Mouse (Mus musculus): Measurements from ENCODE around the gene Polr1b.

Polr1b gene

DNA sequence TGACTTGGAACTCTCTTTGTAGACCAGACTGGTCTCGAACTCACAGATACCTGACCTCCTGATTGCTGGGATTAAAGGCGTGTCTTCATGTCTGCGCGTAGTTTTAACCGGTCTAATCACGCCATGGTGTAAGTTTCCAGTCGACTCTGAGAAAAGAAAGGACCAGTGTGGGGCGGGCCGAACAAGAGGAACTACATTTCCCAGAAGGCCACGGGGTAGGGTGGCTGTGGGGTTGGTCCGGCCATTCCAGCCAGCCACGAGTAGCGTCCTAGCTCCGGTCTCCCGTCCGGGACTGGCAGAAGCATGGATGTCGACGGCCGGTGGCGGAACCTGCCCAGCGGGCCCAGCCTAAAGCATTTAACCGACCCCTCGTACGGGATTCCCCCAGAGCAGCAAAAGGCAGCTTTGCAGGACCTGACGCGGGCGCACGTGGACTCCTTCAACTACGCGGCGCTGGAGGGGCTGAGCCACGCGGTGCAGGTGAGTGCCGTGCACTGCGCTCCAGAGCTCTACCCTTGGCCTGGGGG is at the start of gene Polr1b:
Polr1b (plus strand) TSS at position 212 of the 527 bp plus-strand sequence.
- peak; percentile 88 to 92 for DNase-seq (ENCODE audit: low spot score in 2 of 2)

DNA sequence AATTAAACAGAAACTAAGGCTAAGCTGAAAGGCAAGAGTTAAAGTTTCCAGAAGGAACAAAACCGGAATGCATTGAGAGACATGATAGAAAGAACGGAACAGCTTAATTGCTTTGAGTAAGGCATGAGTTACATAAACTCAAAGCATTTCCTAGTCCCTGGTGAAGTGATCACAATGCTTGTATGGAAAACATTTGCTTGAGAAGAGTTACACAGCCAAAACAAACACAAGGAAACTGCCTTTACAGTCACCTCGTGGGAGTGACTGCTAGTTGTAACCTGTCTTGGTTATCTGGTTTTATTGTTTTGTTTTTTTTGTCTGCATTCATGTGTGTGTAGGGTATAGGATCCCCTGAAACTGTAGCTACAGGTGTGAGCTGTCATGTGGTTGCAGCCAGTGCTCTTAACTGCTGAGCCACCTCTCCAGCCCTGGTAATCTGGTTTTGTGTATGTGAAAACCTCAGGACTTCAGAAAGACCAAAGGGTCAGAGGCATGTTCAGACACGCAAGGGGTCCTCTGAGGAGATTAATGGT is 48.3 kb upstream of the Polr1b start:
- no peak for DNase-seq (ENCODE audit: low spot score in 2 of 2)

DNA sequence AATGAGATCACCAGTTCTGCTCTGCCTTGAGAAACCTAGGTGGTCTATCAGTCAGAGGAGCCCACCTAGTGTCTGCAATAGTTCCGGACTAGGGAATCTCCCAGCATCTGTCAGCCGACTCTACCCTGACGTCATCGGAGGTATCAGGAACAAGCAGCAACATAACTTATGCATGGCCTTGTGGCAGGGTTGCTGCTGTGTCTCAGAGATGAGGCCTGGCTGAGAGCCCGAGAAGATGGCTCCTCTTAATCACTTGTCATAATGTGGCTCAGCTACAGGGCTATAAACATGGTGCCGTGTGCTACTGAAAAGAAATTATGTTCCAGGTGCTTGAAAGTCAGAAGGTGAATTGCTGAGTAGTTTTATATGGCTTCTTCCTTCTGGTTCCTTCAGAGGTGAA is 45.1 kb upstream of the Polr1b start:
- DNase-seq (ENCODE audit: low spot score in 2 of 2) = no peak

DNA sequence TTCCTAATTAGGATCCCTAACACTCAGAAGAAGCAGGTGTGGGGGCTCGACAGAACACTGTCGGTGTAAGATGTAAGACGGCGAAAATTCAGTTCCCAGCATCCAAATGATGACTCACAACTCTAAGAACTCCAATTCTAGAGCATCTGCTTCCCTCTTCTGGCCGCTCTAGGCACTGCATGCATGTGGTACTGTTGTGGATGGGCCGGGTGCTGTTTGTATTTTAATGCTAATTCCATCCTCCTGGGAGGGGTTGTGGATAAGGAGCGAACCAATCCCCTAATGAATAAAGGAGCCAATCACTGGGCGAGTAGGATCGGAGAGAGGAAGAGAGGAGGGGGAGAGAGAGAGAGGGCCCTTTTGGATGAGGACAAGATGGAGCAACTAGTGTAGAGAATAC is 44.2 kb upstream of the Polr1b start:
- DNase-seq (ENCODE audit: low spot score in 2 of 2) = no peak

DNA sequence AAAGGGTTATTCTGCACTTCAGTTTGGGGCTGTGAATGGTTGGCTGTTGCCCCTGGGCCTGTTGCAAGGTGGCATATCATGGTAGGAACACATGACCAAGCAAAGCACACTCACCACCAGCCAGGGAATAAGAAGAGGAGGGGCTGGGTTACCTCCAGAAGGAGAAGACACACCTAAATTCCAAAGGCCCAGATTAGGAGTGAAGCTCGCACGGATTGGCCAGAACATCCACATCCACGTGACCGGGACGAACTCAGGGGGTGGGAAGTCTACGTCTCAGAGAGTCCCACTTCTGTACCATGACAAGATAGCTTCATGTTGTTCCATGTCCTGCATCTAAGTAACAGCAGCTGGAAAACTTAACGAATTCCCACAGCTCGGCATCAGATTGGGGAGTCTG is 43.5 kb upstream of the Polr1b start:
- no peak for DNase-seq (ENCODE audit: low spot score in 2 of 2)

DNA sequence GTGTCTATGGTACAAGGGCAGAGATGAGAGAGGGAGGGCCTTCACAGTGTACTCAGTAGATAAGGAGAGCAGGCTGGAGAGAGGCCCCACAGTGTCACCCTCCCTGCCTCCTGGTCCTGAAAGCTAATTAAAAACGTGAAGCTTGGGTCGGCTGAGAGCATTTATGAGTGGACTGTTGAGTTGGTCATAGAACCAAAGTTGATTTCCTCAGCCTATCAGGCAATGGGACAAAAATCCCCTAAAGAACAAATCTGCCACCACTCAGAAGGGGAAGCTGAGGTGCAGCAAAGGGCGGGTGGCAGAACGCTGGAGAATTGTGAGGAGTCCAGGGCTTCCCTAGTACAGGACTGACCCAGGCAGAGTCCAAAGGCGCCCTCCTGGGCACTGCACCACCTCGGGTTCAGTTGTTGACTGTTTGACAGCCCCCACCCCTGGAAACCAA is 42.9 kb upstream of the Polr1b start:
- no peak for DNase-seq (ENCODE audit: low spot score in 2 of 2)

DNA sequence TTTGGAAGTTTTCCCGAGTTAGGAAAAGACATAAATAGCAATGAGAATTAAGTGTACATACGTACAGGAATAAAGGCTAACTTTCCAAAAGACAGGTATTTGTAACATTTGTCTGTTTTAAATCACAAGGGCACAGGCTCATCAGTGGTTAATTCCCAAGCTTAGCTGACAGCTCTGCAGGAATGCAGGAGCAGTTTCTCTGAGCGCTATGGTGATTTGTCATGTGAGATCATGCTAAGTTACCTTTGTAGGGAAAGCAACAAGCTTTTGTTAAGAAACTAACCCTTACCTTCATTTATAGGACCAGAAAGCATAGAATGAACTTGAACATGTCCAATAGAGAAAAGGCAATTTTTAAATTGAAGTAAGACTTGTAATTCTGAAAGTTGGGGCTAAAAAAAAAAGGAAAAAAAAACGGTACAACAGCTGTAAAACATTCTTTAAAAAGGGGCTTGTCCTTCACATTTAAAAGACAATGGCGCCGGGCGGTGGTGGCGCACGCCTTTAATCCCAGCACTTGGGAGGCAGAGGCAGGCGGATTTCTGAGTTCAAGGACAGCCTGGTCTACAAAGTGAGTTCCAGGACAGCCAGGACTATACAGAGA is 39.2 kb upstream of the Polr1b start:
- DNase-seq (ENCODE audit: low spot score in 2 of 2) = no peak

DNA sequence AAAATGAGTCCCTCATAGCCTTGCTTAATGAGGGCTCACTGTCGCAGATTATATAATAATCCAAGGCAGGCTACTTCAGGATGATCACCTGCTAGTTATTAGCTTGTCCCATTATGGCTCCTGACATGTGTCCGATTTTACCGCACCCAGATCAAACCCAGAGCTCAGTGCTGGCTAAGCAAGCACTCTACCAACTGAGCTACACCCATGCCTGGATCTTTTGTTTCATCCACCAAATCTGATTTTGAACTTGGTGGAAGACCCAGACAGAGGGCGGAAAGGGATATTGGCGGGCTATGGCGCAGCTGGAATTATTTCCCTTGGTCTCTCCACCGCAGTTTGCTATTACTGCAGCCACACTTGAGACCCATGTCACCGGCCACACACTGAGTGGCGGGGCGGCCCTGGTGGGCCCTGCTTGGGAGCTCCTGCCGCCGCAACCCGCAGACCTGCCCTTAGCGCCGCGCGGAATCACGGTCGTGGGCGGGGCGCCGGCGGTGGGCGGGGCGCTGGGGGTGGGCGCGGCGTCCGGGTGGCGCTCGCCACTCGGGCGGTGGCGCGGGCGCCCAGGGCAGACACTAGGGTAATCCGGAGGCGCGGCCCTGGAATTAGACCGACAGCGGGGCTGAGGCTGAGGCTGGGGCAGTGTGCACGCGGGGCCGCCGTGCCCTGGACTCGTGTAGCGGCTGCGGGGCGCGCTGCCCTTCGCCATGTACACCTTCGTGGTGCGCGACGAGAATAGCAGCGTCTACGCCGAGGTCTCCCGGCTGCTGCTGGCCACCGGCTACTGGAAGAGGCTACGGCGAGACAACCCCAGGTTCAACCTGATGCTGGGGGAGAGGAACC is 35.1 kb upstream of the Polr1b start, which contains the start of gene Ttl:
Ttl (plus strand) TSS at position 506 of the 846 bp plus-strand sequence.
- peak; percentile 46 to 73 for DNase-seq (ENCODE audit: low spot score in 2 of 2)

DNA sequence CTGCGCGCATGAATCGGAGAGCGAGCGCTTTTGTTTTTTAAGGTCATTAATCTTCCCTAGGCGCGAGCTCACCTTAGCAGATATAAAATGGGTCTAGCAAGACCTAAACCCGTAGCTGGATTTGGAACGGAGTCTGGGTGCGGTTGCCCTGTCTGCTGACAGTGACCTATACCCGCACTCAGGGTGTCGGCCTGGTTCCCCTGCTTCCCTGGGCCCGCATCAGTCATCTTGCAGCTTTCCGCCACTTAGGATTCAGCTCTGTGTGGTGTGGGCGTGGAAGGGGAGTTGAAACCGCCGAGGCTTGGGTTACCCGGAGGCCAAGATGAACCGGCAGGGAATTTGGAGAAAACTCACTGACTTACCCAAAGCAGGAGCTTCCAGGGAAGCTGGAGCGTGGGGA is 34.5 kb upstream of the Polr1b start:
- DNase-seq (ENCODE audit: low spot score in 2 of 2) = peak; percentile 49 to 56

DNA sequence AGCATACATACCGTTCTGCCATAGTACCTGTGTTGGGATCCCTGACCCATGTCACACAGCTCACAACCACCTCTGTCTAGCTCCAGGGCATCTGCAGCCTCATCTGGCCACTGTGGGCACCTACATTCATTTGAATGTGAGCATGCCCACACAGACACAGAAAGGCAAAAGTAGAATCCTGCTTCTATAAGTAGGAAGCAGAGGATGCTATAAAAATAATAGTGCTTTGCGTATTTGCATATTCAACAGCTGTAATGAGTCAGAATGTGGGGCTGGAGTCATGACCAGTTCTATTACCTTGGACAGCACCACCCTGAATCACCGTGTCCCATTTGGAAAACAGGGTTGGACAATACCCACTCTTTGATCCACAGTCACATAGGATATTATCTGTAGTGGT is 30.5 kb upstream of the Polr1b start:
- DNase-seq (ENCODE audit: low spot score in 2 of 2) = no peak

DNA sequence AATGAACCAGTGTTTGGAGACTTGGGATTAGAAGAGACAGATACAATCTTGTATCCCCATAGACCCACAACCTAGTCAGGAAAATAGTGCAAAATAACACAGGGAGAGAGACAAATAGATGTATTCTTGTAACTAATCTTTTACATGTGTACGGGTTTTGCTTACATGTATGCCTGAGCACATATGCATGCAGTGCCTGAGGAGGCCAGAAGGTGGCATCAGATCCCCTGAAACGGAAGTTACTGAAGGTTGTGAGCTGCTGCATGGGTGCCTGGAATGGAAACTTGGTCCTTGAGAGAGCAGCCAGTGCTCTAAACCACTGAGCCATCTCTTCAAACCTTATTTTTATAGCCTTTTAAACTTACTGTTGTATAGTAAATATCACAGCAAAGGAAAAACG is 22.5 kb upstream of the Polr1b start:
- DNase-seq (ENCODE audit: low spot score in 2 of 2) = no peak

DNA sequence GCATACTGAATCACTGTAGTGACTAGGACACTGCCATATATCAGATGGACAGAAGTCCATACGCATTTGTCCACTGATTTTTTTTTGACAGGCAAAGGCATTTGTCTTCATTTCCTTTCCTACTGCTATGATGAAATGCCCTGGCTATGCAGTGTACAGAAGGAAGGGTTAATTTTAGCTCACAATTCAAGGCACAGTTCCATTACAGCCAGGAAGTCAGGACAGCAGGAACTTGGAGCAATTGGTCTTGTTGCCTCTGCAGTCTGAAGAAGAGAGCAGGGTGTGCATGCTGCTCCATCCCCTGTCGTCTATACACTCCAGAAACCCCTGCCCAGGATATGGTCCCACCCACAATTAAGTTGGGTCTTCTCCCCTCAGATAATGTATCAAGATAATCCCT is 21.6 kb upstream of the Polr1b start:
- DNase-seq (ENCODE audit: low spot score in 2 of 2) = no peak

DNA sequence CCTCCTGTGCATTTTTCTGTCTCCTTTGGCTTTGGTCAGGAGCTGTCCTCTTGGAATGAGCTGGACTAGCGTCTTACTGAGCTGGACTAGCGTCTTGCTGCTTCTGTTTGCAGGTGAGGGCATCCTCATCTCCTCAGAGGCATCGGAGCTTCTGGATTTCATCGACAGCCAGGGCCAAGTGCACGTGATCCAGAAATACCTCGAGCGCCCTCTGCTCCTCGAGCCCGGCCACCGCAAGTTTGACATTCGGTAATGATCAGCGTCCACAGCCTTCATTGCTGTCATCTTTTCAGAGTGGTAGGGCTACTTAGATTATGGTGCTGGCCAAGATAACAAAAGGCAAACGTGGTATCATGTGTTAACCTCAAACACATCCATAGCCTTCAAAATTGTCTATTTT is 19.7 kb upstream of the Polr1b start:
- no peak for DNase-seq (ENCODE audit: low spot score in 2 of 2)

DNA sequence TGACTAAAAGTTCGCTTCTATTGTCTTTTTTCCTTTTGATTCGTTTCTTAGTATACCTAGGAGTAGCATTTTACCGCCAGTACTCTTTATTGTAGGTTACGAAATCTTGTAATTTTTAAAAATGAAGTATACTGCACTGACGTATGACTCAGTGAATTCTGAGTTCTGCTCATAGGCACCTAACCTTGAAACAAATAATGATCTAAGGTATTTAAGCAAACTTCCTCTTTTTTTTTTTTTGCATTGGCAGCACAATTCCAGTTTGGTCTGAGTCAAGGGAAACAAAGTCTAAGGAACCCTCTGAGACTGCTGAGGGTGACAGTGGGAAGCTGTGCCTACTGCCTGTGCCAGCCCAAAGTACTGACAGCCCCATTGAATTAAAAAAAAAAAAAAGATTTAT is 17.3 kb upstream of the Polr1b start:
- no peak for DNase-seq (ENCODE audit: low spot score in 2 of 2)

DNA sequence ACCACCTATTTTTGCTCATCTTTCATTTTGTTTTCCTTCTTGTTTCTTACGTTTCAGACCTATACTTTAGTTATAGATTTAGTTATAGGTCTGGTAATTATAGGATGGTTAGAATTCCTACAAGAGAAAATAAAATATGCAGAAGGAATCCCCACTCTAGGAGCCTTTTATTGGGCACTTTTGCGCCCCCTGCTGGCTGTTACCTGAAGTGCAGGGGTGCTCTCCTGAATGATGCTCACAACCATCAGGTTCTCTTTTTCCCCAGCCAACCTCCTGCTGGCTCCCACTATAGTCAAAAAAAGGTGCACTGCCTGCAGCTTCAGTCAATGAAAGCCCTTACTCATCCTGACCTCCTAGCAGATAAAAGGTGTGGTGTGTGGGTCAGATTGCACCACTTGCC is 15.8 kb upstream of the Polr1b start:
- no peak for DNase-seq (ENCODE audit: low spot score in 2 of 2)

DNA sequence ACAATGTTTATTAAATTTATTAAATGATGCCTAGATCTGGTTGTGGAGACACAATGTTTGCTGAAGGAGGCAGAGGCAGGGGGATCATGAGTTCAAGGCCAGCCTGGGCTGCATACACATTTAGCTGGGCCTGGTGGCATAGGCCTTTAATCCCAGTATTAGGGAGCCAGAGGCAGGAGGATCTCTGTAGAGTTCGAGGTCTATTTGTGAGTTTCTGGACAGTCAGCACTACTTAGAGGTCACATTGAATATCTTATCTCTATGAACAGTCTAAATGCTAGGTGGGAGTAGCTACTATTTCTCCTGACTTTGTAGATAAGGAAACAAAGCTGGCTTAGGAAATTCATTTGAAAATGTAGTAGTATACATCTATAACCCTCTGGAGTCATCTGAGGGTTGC is 13.3 kb upstream of the Polr1b start:
- DNase-seq (ENCODE audit: low spot score in 2 of 2) = no peak

DNA sequence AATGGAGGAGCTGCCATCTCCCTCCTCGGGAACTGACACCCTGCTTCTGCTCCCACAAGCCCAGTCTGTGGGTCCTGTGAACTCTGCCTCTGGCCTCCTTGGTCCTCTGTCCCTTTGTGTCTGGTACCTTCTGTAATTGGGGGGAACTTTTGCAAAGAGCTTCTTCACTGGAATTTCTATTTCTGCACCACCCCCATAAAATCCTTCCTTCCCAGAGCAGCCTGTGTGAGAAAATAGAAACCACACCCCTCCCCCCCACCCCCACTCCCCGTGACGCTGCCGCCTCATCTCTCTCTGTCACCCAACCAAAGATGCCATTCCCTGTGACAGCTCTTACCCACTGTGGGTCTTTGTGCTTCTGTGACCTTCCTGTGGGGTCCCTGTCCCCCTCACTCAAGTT is 10.4 kb upstream of the Polr1b start:
- no peak for DNase-seq (ENCODE audit: low spot score in 2 of 2)

DNA sequence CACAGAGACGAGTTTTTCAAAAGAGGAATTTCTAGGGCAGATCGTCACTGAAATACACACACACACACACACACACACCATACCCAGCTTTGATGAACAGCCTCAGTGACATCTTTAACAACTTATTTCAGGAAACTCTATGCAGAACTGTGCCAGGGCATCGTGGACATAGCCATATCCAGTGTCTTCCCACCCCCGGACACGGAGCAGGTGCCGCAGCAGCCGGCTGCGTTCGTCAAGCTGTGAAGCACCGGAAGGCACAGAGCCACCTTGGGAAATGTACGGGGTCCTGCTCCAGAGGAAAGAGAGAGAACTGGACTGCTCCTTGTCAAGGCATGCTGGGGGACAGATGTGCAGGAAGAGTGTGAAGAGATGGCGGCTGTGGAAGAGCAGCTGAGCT is 8.0 kb upstream of the Polr1b start:
- peak in 1 of 2 experiments; percentile 30 for DNase-seq (ENCODE audit: low spot score in 2 of 2)

DNA sequence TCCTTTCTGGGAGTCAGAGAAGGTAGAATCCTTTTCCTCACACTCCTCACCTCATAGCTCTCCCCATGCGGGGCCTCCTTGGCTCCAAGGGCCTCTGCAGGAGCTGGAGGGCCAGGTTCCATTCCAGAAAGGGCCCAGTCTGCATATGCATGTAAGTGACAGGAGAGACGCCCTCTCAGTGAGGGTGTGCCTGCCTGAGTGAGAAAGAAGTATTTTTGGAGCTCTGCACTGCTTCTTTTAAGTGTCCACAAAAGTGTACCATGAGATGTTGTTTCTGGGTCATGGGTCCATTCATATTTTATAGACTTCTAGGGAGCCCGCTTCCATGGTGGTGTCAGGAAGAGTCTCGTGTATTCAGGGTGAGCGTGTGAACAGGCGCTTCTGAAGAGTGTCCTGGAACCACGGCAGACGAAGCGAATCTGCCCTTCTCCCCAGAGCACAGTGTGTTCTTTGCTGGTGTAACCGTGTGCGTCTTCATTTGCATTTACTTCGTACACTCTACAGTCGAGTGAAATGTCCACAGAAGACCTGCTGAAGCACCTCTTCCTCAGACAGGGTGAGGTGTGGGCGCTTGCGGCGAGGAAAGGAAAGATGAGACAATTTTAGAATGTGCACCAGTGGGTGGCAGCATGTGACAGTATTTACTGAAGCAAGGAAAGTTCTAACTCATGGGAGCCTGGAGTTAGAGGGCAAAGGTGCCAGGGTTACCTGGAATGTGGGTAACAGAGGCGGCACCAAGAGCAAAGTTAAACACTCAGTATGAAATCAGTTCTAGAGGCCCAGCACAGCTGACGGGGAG is 6.7 kb upstream of the Polr1b start:
- no peak for DNase-seq (ENCODE audit: low spot score in 2 of 2)

DNA sequence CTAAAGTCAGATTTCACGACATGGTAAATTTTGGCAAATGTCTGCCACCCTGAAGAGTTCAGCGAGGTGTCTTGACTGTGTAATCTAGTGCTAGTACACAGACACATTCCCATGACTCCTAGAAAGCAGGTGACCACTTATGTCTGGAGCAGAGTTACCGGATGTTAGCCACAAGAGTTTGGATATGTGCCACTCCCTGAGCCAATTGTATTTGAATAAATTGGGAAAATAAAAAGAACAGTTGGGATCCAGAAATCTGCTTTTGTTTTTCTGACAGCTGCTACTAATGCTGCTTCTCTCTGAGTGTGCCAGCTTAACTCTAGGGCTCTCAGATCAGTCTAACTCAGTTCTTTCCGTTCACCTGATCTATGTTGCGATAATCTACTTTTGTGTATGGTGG is 12.1 kb downstream of the Polr1b start:
- DNase-seq (ENCODE audit: low spot score in 2 of 2) = no peak

DNA sequence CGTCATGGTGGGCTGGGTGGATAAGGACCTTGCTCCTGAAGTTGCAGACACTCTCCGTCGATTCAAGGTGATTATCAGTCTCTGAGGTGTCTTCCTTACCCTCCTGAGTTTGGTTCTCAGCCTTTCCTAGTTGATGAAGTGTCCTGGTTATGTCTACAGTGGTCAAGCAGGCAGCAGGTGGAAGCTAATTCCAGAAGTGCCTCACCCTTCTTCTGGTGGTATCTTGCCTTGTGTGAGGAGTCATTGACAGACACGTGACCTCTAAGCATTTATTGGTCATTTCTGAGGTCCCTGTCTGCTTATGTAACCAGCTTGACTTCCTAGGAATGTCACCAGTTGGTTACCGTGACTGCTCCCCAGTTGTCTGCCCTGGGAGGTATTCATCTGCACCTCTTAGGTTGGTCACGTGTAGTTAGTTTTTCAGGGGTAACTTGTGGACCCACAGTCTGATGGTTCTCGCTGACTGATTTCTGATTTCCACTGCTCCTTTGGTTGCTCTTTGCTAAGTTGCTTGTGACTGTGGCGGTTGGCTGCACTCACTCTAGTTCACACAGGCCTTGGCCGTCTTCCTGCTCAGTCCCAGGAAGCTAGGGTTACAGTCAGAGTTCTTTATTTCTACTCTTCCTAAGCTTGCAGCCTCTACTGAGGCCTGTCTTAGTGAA is 15.0 kb downstream of the Polr1b start:
- DNase-seq (ENCODE audit: low spot score in 2 of 2) = no peak

DNA sequence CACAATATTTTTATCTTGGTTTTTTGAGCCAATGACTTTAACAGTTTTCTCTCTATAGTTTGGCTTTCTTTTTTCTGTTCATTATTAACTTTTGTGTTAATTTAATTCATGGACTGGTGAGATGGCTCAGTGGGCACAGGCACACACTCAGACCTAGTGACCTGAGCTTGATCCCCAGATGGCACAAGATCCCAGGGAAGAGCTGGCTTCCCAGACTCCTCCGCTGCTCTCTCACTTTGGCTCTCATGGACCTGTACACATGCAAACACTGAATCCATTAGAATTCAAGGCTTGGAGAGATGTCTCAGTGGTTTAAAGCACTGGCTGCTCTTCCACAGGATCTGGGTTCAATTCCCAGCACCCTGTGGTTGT is 15.6 kb downstream of the Polr1b start:
- no peak for DNase-seq (ENCODE audit: low spot score in 2 of 2)
